Mouse (Mus musculus) stomach, adult 2 months (tissue): ENCODE results near the gene Olfr937. TPM values are rescaled to one million over a fixed set of nuclear protein-coding genes. Genes with fewer than 3 reads are reported as not detected.

ENCODE experiments used
- polyA plus RNA-seq: library from polyadenylated mRNA; depleted of rRNA; stranded (reverse); fragments of >200 nt; gene quantifications from 2 replicates; pipeline ENCODE4 v1.2.3, GENCODE M21; 2012; rRNA removed

Gene Olfr937
- polyA plus RNA-seq = not detected in 2 replicates

GRCm38 (mm10) chr9:39064851-39065250 is at the start of gene Olfr937:
Gene Olfr937, minus strand, starts transcription at chr9:39064951.

GRCm38 (mm10) chr9:39078787-39079186 is 14.0 kb upstream of the Olfr937 start, which contains the start of gene Olfr938:
Gene Olfr938, minus strand, starts transcription at chr9:39078887.

GRCm38 (mm10) chr9:39023277-39023676 is 41.5 kb downstream of the Olfr937 start, which contains the start of gene Olfr146:
Gene Olfr146, minus strand, starts transcription at chr9:39023377.

Other genes with a start within 250 kb of the Olfr937 start
- not detected in 2 replicates for gene Olfr923, start 238.4 kb downstream of the Olfr937 start, polyA plus RNA-seq
- not detected in 2 replicates for gene Olfr924, start 220.5 kb downstream of the Olfr937 start, polyA plus RNA-seq
- gene Olfr26, start 209.9 kb downstream of the Olfr937 start, polyA plus RNA-seq = not detected in 2 replicates
- not detected in 2 replicates for gene Olfr926, start 187.8 kb downstream of the Olfr937 start, polyA plus RNA-seq
- not detected in 2 replicates for gene Olfr930, start 135.1 kb downstream of the Olfr937 start, polyA plus RNA-seq
- not detected in 2 replicates for gene Olfr933, start 92.6 kb downstream of the Olfr937 start, polyA plus RNA-seq
- not detected in 2 replicates for gene Olfr934, start 76.6 kb downstream of the Olfr937 start, polyA plus RNA-seq
- gene Olfr935, start 65.3 kb downstream of the Olfr937 start, polyA plus RNA-seq = not detected in 2 replicates
- not detected in 2 replicates for gene Olfr146, start 41.6 kb downstream of the Olfr937 start, polyA plus RNA-seq
- gene Olfr938, start 13.9 kb upstream of the Olfr937 start, polyA plus RNA-seq = not detected in 2 replicates
- not detected in 2 replicates for gene Olfr27, start 63.2 kb upstream of the Olfr937 start, polyA plus RNA-seq
- not detected in 2 replicates for gene Olfr943, start 101.4 kb upstream of the Olfr937 start, polyA plus RNA-seq
- gene Olfr944, start 137.0 kb upstream of the Olfr937 start, polyA plus RNA-seq = not detected in 2 replicates
- not detected in 2 replicates for gene Olfr1537, start 185.0 kb upstream of the Olfr937 start, polyA plus RNA-seq
- gene Olfr945, start 211.9 kb upstream of the Olfr937 start, polyA plus RNA-seq = not detected in 2 replicates